Mouse (Mus musculus): ENCODE measurements at regions not wholly inside any gene's neighbourhood (a gene's known extent, or its start where the extent isn't known, plus 50 kb on each side); places are given as distances from the start of the nearest gene placed in this dataset.
A peak's percentile ranks its signal among the peaks of the same experiment; 100 is the strongest.
"Not testable (repeated sequence)": the region's sequence is repeated elsewhere in the genome, so short reads cannot be mapped to it uniquely, and the experiment has no call there.

DNA sequence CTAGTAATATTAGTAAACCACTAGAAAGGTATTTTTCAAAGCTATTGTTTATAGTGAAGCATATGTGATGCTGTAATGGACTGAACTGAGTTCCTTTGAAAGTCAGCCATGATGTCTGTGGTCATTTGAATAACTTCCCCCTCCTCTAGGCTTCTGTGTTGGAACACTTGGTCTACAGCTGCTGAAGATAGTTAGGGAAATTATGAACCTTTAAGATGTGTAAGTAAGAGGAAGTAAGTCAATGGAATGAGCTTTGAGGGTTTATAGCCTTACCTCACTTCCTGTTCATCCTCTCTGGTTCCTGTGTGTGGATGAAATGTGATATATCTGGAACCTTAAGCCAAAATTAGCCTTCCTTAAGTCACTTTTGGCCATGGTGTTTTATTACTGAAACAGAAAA lies 145.7 kb upstream of the Tmem229a start:
- no peak for DNase-seq

DNA sequence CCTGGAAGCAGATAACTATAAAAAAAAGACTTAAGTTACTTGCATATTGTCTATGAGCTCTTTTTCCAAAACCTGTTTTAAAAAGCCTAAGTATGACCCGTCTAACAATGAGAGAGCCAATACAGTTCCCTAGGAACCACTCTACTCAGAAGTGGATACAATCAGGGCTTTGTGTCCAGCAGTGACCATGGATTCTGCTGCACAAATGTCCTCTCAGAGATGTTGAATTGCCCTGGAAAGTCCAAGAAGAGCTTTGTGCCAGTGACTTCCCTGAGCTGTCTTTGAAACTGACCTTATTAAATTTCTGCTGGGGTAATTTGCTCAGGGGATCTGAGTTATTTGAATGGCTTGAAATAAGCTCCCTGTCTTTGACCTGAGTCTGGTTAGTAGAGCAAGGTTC lies 131.1 kb upstream of the Tmem229a start:
- DNase-seq = no peak

DNA sequence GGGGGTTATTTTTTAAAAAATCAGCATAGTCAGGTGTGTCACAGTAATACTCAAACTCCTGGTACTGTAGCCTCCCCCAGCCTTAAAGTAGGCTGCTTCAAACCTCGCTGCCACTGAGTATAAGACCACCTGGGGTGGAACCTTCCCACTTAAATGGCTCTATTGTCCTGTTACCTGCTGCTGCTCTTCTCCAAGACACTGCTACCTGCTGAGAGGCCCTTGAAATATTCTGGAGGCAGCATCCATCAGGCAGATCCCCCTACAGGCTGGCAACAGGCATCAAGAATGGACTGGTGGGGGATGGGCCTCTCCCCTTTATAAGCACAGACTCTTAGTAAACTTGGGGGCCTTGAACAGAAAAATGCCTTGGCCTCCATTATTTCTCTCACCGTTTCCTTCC lies 129.8 kb upstream of the Tmem229a start:
- no peak for DNase-seq

DNA sequence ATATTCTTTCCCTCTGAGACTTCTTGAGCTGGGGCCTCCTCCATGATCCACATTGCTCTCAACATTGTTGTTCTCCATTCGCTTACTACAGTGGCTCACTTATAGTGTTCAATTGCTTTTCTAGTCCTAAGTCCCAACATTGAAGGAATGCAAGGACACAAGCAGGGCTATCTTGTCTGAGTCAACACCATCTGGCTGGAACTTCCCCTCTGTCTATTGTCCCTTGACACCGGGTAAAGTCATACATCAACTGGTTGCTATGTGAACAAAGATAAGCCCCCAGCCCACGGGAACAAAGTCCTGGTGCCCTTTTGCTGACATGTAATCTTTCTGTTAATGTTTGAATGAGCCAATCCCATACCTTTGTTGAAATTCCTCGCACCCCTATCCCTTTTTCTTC lies 129.2 kb upstream of the Tmem229a start:
- not testable (repeated sequence) for DNase-seq

DNA sequence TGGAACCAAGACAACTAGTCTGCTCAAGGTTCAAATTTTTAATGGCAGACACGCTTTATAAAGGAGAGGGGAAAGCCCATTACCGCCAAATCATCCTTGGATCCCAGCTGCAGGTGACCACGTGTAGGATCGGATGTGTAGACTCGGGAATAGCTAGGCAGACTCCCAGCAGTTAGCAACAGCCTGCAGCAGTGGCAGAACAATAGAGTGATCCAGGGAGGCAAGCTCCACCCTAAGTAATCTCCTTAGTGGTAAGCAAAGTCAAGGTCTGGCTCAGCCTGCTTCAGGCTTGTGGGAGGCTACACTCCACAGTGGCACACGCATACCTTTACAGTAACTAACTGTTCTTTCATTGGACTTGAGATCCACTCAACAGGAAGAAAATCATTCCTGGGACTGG lies 109.8 kb upstream of the Tmem229a start:
- DNase-seq = no peak

DNA sequence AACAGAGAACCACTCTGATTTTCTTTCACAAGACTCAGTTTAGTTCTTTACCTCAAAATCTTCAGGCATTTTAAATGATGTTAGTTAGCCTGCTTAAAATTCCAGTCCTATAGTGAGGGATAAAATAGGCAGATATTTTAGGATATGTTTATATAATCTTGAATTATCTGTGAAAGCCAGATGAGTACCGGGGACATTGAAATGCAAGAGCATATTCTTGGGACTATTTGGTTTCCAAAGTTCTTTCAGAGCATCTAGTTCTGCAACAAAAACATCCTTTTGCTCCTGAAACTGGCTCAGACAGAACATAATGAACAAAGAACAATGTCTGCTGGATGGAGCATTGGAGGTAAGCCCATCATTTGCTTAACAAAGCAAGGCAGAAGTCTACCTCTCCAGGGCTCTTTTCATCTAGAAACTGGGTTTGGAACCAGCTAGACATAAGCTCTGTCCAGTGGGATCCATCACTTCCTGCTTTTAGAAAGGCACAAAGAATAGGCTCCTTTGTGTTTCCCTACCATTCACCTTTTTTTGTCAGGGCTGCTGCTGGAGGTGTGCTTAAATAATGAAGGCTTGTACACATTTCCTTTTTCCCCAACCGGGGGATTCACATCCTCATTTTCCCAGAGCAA lies 76.9 kb upstream of the Tmem229a start:
- DNase-seq = no peak

DNA sequence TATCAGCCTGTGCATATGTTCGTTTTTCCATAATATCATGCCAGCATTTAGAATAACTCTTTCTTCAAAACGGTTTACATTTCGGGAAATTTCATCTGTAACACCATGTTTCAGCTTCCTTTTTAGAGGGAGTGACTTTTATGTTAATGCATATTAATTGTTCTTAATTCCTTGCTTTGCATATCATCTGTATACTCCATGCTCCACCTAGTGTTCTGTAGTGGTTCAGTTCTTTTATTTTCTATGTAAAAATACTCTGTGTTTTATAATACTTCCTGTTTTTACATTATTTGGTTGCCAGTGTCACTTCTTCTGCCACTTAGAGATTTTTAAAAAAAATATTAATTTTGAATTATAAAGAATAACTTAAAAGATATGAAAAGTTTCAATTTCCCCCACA lies 70.9 kb upstream of the Tmem229a start:
- no peak for DNase-seq

DNA sequence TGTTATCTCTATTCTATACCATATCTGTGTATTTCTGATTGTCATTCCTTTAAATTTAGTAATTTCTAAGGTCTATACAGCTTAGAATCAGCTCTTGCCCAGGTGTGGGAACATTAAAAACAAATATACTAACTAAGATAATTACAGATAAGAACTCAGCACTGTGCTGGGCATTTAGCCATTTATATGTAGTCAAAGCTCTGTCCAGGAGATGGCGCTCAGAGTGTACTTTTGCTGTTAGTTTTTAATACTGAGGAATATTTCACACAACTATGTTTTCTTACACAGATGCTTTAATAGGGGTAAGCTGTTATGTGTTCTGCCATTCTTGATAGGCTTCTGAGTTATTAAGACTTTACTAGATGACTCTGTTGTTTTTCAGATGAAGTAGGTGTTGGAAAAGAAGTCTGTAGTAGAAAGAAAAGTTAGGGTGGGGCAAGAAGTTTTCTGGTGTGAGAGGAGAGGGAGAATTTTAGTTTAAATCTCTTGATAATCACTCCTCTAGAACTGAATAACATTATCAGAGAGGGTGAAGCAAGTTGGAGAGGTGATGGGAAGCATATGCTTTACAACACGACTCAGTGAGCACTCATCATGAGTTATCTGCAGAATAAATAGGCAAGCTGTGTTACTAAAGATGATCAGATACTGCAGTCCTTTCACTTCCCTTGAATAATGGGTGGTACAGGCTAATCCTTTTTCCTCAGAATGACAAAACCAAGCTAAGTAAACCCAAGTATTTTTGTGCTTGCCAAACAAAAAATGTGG lies 64.1 kb upstream of the Tmem229a start:
- peak; percentile 8 to 41 for DNase-seq

DNA sequence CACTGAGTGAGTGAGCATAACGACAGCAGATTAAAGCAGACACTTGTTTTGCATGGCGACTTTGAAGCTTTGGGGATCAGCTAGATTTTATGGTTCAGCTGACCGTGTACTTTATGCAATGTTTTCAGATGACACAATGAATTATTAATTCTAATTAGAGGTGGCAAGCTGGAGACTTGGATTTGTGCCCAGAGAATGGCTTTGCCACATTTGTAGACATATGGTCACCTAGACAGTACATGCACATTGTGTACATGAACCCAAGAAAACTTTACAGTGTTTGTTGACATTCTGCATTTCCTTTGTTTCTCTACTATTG lies 57.1 kb upstream of the Tmem229a start:
- DNase-seq = peak; percentile 62 to 70

DNA sequence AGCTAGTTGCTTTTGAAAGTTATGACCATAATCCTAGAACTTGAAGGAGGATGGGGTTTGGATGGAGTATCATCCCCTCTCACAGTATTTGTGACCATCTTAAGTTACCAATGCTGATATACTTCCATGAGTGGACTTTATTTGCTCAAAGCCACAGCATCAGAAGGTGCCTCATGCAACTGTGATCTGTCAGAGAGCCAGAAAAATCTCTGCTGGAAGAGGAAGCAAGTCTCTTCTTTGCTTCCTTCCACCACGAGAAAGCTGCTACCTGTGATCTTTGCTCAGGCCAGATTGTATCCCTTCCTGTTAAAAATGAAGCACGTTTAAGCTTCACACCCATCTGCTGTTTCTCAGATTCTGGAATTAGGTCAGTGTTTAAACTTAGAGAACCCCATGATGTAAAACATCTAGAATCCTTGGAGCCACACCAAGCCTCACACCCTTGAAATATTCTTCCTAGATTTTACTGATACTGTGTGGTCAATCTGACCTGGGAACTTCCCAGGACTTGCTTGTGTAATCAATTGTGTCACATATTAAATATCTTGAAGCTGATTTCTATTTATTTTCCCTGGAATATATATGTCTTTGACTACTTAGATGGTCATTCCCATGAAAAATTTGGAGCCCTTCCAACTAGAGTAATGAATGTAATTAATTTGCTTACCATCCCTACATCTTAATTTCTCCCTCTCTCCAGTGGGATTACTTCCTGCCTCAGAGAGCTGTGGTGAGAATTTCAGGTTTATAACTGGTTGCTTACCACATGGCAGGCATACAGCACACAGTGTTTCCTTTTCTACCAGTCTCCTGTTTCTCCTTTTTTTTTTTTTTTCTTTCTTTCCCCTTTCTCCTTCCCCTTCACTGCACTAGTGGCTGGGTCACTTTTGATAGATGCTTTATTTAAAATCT lies 56.5 kb upstream of the Tmem229a start:
- peak; percentile 11 to 23 for DNase-seq

DNA sequence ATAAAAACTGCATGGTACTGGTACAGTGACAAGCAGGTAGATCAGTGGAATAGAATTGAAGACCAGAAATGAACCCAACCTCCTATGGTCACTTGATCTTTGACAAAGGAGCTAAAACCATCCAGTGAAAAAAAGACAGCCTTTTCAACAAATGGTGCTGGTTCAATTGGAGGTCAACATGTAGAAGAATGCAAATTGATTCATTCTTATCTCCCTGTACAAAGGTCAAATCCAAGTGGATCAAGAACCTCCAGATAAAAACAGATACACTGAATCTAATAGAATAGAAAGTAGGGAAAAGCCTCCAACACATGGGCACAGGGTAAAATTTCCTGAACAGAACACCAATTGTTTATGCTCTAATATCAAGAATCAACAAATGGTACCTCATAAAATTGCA lies 52.8 kb upstream of the Tmem229a start:
- DNase-seq = not testable (repeated sequence)
